Mouse (Mus musculus): Measurements from ENCODE around the gene Csrp2. TPM values are rescaled to one million over a fixed set of nuclear protein-coding genes. Genes with fewer than 3 reads are reported as not detected.
A peak's percentile ranks its signal among the peaks of the same experiment; 100 is the strongest.

Gene Csrp2
- total and polyA plus RNA-seq, 3 experiments, result 4.8 to 19.6 TPM; not detected in 1

GRCm38 (mm10) chr10:110962172-110962571, 42.6 kb downstream of the Csrp2 start:
- no peaks in the 10 kb centered on the region for H3K27me3 ChIP-seq (ENCODE audit: control insufficient read depth in 1 of 2, insufficient read depth in 2 of 2, low read length in 2 of 2)
- H3K4me1 ChIP-seq (ENCODE audit: control insufficient read depth in 1 of 2, insufficient read depth in 2 of 2, low read length in 2 of 2), result no peaks in the 10 kb centered on the region
- H3K9ac ChIP-seq (ENCODE audit: control insufficient read depth, low read depth, low read length, poor library complexity, severe bottlenecking), result no peak overlapping the region
- peaks cover 0 to 20% of the 10 kb centered on the region in 2 experiments; a peak in 3 of 4 replicates for H3K36me3 ChIP-seq (ENCODE audit: control insufficient read depth in 1 of 2, insufficient read depth in 2 of 2, low read length in 2 of 2)
- no peak overlapping the region for H3K27ac ChIP-seq (ENCODE audit: control insufficient read depth, low read depth, low read length)
- DNase-seq (ENCODE audit: low read depth, low spot score), result peak; percentile 18
- H3K4me3 ChIP-seq (ENCODE audit: control insufficient read depth in 1 of 2, insufficient read depth in 1 of 2, low read depth in 2 of 2, low read length in 2 of 2), result no peak overlapping the region
- TF ChIP-seq ZNF384 (IDR thresholded peaks at IDR 0.05; ENCODE audit: low read depth, low read length) (0 out of 2 replicates have a peak, but pooled peaks have one; percentile 35), POLR2AphosphoS2 (IDR thresholded peaks at IDR 0.05; ENCODE audit: low read length) (no peak), CTCF (IDR thresholded peaks at IDR 0.05 in 2 of 3, conservative IDR thresholded peaks at IDR 0.05 in 1 of 3; ENCODE audit: control insufficient read depth in 1 of 3, insufficient read depth in 1 of 3, low read depth in 2 of 3, low read length in 3 of 3, poor library complexity in 1 of 3, severe bottlenecking in 1 of 3) (peak; percentile 11 to 47 (median 39); a peak in 4 of 6 replicates), RAD21 (IDR thresholded peaks at IDR 0.05; ENCODE audit: low read depth, low read length) (peak; percentile 27), USF1 (IDR thresholded peaks at IDR 0.05; ENCODE audit: low read depth, low read length) (peak; percentile 20; the same call in 1 of the 2 replicates)
- H3K79me2 ChIP-seq (ENCODE audit: control insufficient read depth, insufficient read depth, low read length, poor library complexity), result no peaks in the 10 kb centered on the region
- H3K9me3 ChIP-seq (replicated peaks; ENCODE audit: insufficient read depth, low read length), result no peaks in the 10 kb centered on the region

- no peak for DNase-seq (ENCODE audit: low read depth, low spot score)
- no peaks in the 10 kb centered on the region for H3K79me2 ChIP-seq (ENCODE audit: control insufficient read depth, insufficient read depth, low read length, poor library complexity)
- H3K4me1 ChIP-seq (ENCODE audit: control insufficient read depth in 1 of 2, insufficient read depth in 2 of 2, low read length in 2 of 2), result no peaks in the 10 kb centered on the region
- H3K27ac ChIP-seq (ENCODE audit: control insufficient read depth, low read depth, low read length), result no peak overlapping the region
- peaks cover 0 to 30% of the 10 kb centered on the region in 2 experiments; a peak in 2 of 4 replicates for H3K36me3 ChIP-seq (ENCODE audit: control insufficient read depth in 1 of 2, insufficient read depth in 2 of 2, low read length in 2 of 2)
- no peak overlapping the region for H3K9ac ChIP-seq (ENCODE audit: control insufficient read depth, low read depth, low read length, poor library complexity, severe bottlenecking)
- TF ChIP-seq ZC3H11A (IDR thresholded peaks at IDR 0.05; ENCODE audit: low read depth, low read length) (no peak), HCFC1 (IDR thresholded peaks at IDR 0.05; ENCODE audit: low read depth, low read length) (no peak), MYB (IDR thresholded peaks at IDR 0.05; ENCODE audit: low read depth, low read length) (no peak), SIN3A (IDR thresholded peaks at IDR 0.05; ENCODE audit: low read length) (no peak), MYC (IDR thresholded peaks at IDR 0.05; ENCODE audit: low read depth, low read length) (no peak), CTCF (IDR thresholded peaks at IDR 0.05 in 2 of 3, conservative IDR thresholded peaks at IDR 0.05 in 1 of 3; ENCODE audit: control insufficient read depth in 1 of 3, insufficient read depth in 1 of 3, low read depth in 2 of 3, low read length in 3 of 3, poor library complexity in 1 of 3, severe bottlenecking in 1 of 3) (no peak), USF2 (IDR thresholded peaks at IDR 0.05; ENCODE audit: borderline replicate concordance in 1 of 2, insufficient read depth in 1 of 2, low read depth in 1 of 2, low read length in 2 of 2) (no peak), MAX (IDR thresholded peaks at IDR 0.05; ENCODE audit: low read length) (no peak), MAZ (IDR thresholded peaks at IDR 0.05; ENCODE audit: low read depth, low read length) (no peak), CHD1 (IDR thresholded peaks at IDR 0.05; ENCODE audit: low read depth, low read length) (no peak), E2F4 (IDR thresholded peaks at IDR 0.05; ENCODE audit: borderline replicate concordance, low read depth, low read length) (no peak), SMC3 (IDR thresholded peaks at IDR 0.05; ENCODE audit: low read depth, low read length) (no peak), TBP (IDR thresholded peaks at IDR 0.05; ENCODE audit: low read depth, low read length) (no peak), NELFE (IDR thresholded peaks at IDR 0.05; ENCODE audit: low read depth, low read length) (no peak), BHLHE40 (IDR thresholded peaks at IDR 0.05; ENCODE audit: borderline replicate concordance, low read depth, low read length) (no peak), POLR2A (IDR thresholded peaks at IDR 0.05; ENCODE audit: control insufficient read depth in 1 of 2, insufficient read depth in 1 of 2, low read depth in 1 of 2, low read length in 2 of 2, poor library complexity in 1 of 2) (no peak), ZNF384 (IDR thresholded peaks at IDR 0.05; ENCODE audit: low read depth, low read length) (no peak), POLR2AphosphoS2 (IDR thresholded peaks at IDR 0.05; ENCODE audit: low read length) (no peak)
- H3K4me3 ChIP-seq (ENCODE audit: control insufficient read depth in 1 of 2, insufficient read depth in 1 of 2, low read depth in 2 of 2, low read length in 2 of 2), result no peak overlapping the region
- H3K9me3 ChIP-seq (replicated peaks; ENCODE audit: insufficient read depth, low read length), result no peaks in the 10 kb centered on the region
- no peaks in the 10 kb centered on the region for H3K27me3 ChIP-seq (ENCODE audit: control insufficient read depth in 1 of 2, insufficient read depth in 2 of 2, low read length in 2 of 2)
Measured at GRCm38 (mm10) chr10:110971044-110971443, 51.5 kb downstream of the Csrp2 start.
